Mouse (Mus musculus) heart, adult 8-10 months (tissue): ENCODE results near the gene Pxdn. TPM values are rescaled to one million over a fixed set of nuclear protein-coding genes. Genes with fewer than 3 reads are reported as not detected.

ENCODE experiments used
- total RNA-seq, 4 experiments: library from RNA; stranded (reverse); gene quantifications; 2 replicates each; pipeline ENCODE4 v1.2.4; 2022

The Pxdn gene
- total RNA-seq, 4 experiments from 2014 or later, result 23.8 to 32.9 (median 29.5) TPM

Other genes starting within 250 kb of the Pxdn start
- gene Tpo, start 195.0 kb downstream of the Pxdn start, total RNA-seq, result not detected